Mouse (Mus musculus): Measurements from ENCODE around the gene Tppp2.

DNA sequence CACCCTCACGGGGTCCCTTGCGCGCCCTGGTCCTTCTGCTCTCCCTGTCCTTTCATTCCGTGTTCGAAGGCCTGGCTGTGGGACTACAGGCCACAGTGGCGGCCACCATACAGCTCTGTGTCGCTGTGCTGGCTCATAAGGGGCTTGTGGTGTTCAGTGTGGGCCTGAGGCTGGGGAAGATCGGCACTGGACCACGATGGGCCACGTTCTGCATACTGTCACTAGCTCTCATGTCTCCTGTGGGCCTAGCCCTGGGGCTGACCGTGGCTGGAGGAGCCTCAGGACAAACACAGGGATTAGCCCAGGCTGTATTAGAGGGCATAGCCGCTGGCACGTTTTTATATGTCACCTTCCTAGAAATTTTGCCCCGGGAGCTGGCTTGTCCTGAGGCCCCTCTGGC lies 23.2 kb upstream of the Tppp2 start:
- TF ChIP-seq CTCF (IDR thresholded peaks at IDR 0.05; ENCODE audit: extremely low read depth, insufficient read depth, insufficient read length, insufficient replicate concordance) = no peak
- no peak for TF ChIP-seq POLR2A (IDR thresholded peaks at IDR 0.05; ENCODE audit: low read depth, low read length)

Data from spleen, adult 2 months (tissue).